Mouse (Mus musculus) lung, postnatal 0 days (tissue): ENCODE measurements around the gene Bahd1.

Experiments
- CTCF ChIP-seq: IDR thresholded peaks from 2 replicates; pipeline ENCODE4 v1.5.1; 2016; ENCODE audit warnings: antibody characterized with exemption, mild to moderate bottlenecking
- EP300 ChIP-seq: IDR thresholded peaks from 2 replicates; pipeline ENCODE4 v1.6.1; 2016; ENCODE audit warnings: antibody characterized with exemption, mild to moderate bottlenecking, control low read depth

- TF ChIP-seq CTCF (peak; percentile 59), EP300 (no peak)
These were observed 2.2 kb downstream of the Bahd1 start for GRCm38 (mm10) chr2:118902051-118903025.
